Mouse (Mus musculus) T-helper 17 cell (primary cell): ENCODE measurements around the gene Nr0b1.

Experiments used
- in situ Hi-C, 2 experiments: fragments of 300-600 bp; cut with MboI, MseI; formaldehyde crosslinking; loops; 1 replicate in 1 of 2; 2 replicates in 1 of 2; pipeline ENCODE4 v1.15.1; 2025; ENCODE audit warnings: high pct_unique_total_duplicates in 2 of 2

The Nr0b1 gene

GRCm38 (mm10) chrX:86191614-86192419 is at the start of gene Nr0b1:
Gene Nr0b1 (plus strand): TSS chrX:86191764.
- in situ Hi-C loops, result no loop called here

- in situ Hi-C loops, result no loop called here
These were observed 4.3 kb upstream of the Nr0b1 start for GRCm38 (mm10) chrX:86187250-86187649.

- in situ Hi-C loops, result no loop called here
These were observed 943 bp downstream of the Nr0b1 start for GRCm38 (mm10) chrX:86192420-86192994.

- in situ Hi-C loops, result no loop called here
These were observed 1.8 kb downstream of the Nr0b1 start for GRCm38 (mm10) chrX:86193386-86193785.

DNA sequence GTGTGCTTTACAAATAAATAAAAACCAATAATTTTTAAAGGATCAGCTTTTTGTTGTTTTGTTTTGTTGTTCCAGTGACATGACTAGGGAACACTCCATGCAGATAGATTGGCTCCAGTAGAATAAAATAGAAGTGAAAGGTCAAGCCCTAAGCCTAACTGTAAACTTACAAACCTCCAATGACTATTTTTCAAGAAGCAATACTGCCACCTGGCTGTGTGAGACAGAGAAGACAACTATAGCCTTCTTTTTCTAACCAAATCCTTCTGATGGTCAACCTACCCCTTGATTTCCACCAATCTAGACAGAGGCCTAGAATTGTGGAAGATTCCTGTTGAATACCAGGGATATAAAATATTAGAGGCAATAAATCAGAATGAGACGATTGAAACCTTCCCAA is 45.7 kb downstream of the Nr0b1 start:
- in situ Hi-C loops, result loop anchor here in 1 of 2 experiments (5.0 kb wide), 1 partner anchor 40 kb away; no protein-coding TSS in a partner anchor
